32 mouse cellular contexts compared by ENCODE assay signal in genomic region chr15:78563344-78563743, GRCm38 (mm10). TPM values are rescaled to one million over a fixed set of nuclear protein-coding genes. Genes with fewer than 3 reads are reported as not detected.
DNase-seq lines count a peak whose midpoint lies in the region; ATAC-seq and TF ChIP-seq lines count a peak whose summit lies in the region.
"Had no signal": no experiment of that assay in that cellular context is flagged by ENCODE, and none has a peak within 500 bp of the region (broad histone marks: within the 10 kb centered on the region; RNA-seq: fewer than 3 reads in every experiment).

No protein-coding gene starts in this region.

- H3K4me1 ChIP-seq in heart, embryonic 10.5 days = peaks cover 41% of the 10 kb centered on the region
- H3K4me1 ChIP-seq in thymus, adult 2 months (replicated peaks; ENCODE audit: control insufficient read depth, insufficient read depth, low read length) = peaks cover 70% of the 10 kb centered on the region
- H3K4me1 ChIP-seq in liver, embryonic 13.5 days (replicated peaks) = peaks cover 53% of the 10 kb centered on the region
- H3K4me1 ChIP-seq in hindbrain, embryonic 16.5 days (ENCODE audit: control insufficient read depth, insufficient read depth, low read depth, low read length) = no peaks in the 10 kb centered on the region
- H3K4me1 ChIP-seq: embryonic facial prominence, embryonic 12.5 days; hindbrain, embryonic 13.5 days; neural tube, embryonic 13.5 days had no signal

- H3K4me2 ChIP-seq in liver, embryonic 13.5 days = peak overlapping the region; percentile 50; the same call in 1 of the 2 replicates
- no peak overlapping the region for H3K4me2 ChIP-seq in hindbrain, embryonic 16.5 days (ENCODE audit: low read length)
- H3K4me2 ChIP-seq: embryonic facial prominence, embryonic 12.5 days; heart, embryonic 11.5 days; hindbrain, embryonic 13.5 days; kidney, embryonic 15.5 days; midbrain, embryonic 11.5 days; neural tube, embryonic 13.5 days had no signal

- ATAC-seq in liver, embryonic 13.5 days (ENCODE audit: low read depth) = no peak
- ATAC-seq in hindbrain, embryonic 16.5 days = no peak
- ATAC-seq: forebrain, embryonic 14.5 days had no signal

- no peak for TF ChIP-seq POLR2A in thymus, adult 2 months (IDR thresholded peaks at IDR 0.05; ENCODE audit: control insufficient read depth, extremely low read depth, insufficient read depth, low read length, poor library complexity)

- intact Hi-C loops in heart, postnatal 36 days (cut with DNase I) = no loop called here

- H3K9me3 ChIP-seq in heart, embryonic 10.5 days = no peaks in the 10 kb centered on the region
- H3K9me3 ChIP-seq in liver, embryonic 13.5 days (replicated peaks) = no peaks in the 10 kb centered on the region
- no peaks in the 10 kb centered on the region for H3K9me3 ChIP-seq in hindbrain, embryonic 16.5 days (ENCODE audit: control insufficient read depth, low read length)
- H3K9me3 ChIP-seq: embryonic facial prominence, embryonic 12.5 days; hindbrain, embryonic 13.5 days; kidney, embryonic 15.5 days; neural tube, embryonic 13.5 days had no signal

- H3K27ac ChIP-seq in heart, embryonic 10.5 days = 0 out of 2 replicates have a peak overlapping the region, but pooled peaks have one; percentile 22
- peak overlapping the region; percentile 52; the same call in 1 of the 2 replicates for H3K27ac ChIP-seq in thymus, adult 2 months (ENCODE audit: control insufficient read depth, insufficient read depth, low read length)
- H3K27ac ChIP-seq in liver, embryonic 13.5 days = peak overlapping the region; percentile 83
- no peak overlapping the region for H3K27ac ChIP-seq in hindbrain, embryonic 16.5 days (ENCODE audit: low read depth, low read length)
- H3K27ac ChIP-seq: embryonic facial prominence, embryonic 12.5 days; hindbrain, embryonic 13.5 days; neural tube, embryonic 13.5 days had no signal

- 95% methylated on average over 3 of the region's 3 CpGs for WGBS in heart, embryonic 10.5 days
- WGBS in thymus, adult 2 months = 97% methylated on average over 3 of the region's 3 CpGs
- 93% methylated on average over 3 of the region's 3 CpGs for WGBS in liver, embryonic 13.5 days (ENCODE audit: insufficient replicate concordance)
- WGBS in hindbrain, embryonic 16.5 days = 93% methylated on average over 3 of the region's 3 CpGs

- no peak for TF ChIP-seq CTCF in thymus, adult 2 months (IDR thresholded peaks at IDR 0.05; ENCODE audit: borderline replicate concordance, control insufficient read depth, extremely low read depth, insufficient read depth, low read length, poor library complexity)

- no peaks in the 10 kb centered on the region for H3K27me3 ChIP-seq in heart, embryonic 10.5 days (ENCODE audit: insufficient read depth, poor library complexity, severe bottlenecking)
- no peaks in the 10 kb centered on the region for H3K27me3 ChIP-seq in thymus, adult 2 months (ENCODE audit: control insufficient read depth, insufficient read depth, low read length)
- no peaks in the 10 kb centered on the region for H3K27me3 ChIP-seq in liver, embryonic 13.5 days
- H3K27me3 ChIP-seq in hindbrain, embryonic 16.5 days (replicated peaks; ENCODE audit: control insufficient read depth, insufficient read depth, low read length) = no peaks in the 10 kb centered on the region; the same call in 1 of the 2 replicates
- H3K27me3 ChIP-seq: embryonic facial prominence, embryonic 12.5 days; kidney, embryonic 15.5 days; neural tube, embryonic 13.5 days had no signal

- H3K4me3 ChIP-seq in heart, embryonic 10.5 days = no peak overlapping the region
- H3K4me3 ChIP-seq in thymus, adult 2 months (ENCODE audit: control insufficient read depth, insufficient read depth, low read length) = no peak overlapping the region
- H3K4me3 ChIP-seq in liver, embryonic 13.5 days (replicated peaks) = no peak overlapping the region
- no peak overlapping the region for H3K4me3 ChIP-seq in hindbrain, embryonic 16.5 days (ENCODE audit: low read length)
- H3K4me3 ChIP-seq: embryonic facial prominence, embryonic 12.5 days; hindbrain, embryonic 13.5 days; kidney, embryonic 15.5 days; myocyte; neural tube, embryonic 13.5 days had no signal

- no peak overlapping the region for H3K9ac ChIP-seq in liver, embryonic 13.5 days
- H3K9ac ChIP-seq in hindbrain, embryonic 16.5 days (ENCODE audit: low read depth, low read length) = no peak overlapping the region
- H3K9ac ChIP-seq: embryonic facial prominence, embryonic 12.5 days; hindbrain, embryonic 13.5 days; kidney, embryonic 15.5 days; neural tube, embryonic 13.5 days had no signal

- no peaks in the 10 kb centered on the region for H3K36me3 ChIP-seq in heart, embryonic 10.5 days
- peaks cover 60% of the 10 kb centered on the region for H3K36me3 ChIP-seq in thymus, adult 2 months (ENCODE audit: control insufficient read depth, insufficient read depth, low read length)
- peaks cover 8% of the 10 kb centered on the region for H3K36me3 ChIP-seq in liver, embryonic 13.5 days
- H3K36me3 ChIP-seq in hindbrain, embryonic 16.5 days (ENCODE audit: control insufficient read depth, insufficient read depth, low read length) = no peaks in the 10 kb centered on the region
- H3K36me3 ChIP-seq: embryonic facial prominence, embryonic 12.5 days; hindbrain, embryonic 13.5 days; kidney, embryonic 15.5 days; neural tube, embryonic 13.5 days had no signal

- no peak for DNase-seq in heart, embryonic 10.5 days (ENCODE audit: low spot score)
- DNase-seq in heart, postnatal 36 days = no peak
- no peak for DNase-seq in thymus, adult 2 months
- no peak for DNase-seq in thymus, postnatal 36 days
- DNase-seq in liver, embryonic 13.5 days = no peak
- no peak for DNase-seq in ovary, adult 18-20 months (ENCODE audit: low spot score)
- no peak for DNase-seq in adrenal gland, postnatal 36 days
- DNase-seq: adrenal gland, adult 2 months; cerebellum, adult 9-10 months; cerebellum, postnatal 36 days; gastrocnemius, postnatal 14 days; heart, postnatal 4 days; kidney, adult 11 months; kidney, postnatal 25 days; left cerebral cortex, postnatal 4 days; lung, adult 2 months; lung, postnatal 10 days; retina, postnatal 1 day; right cerebral cortex, postnatal 14 days had no signal

RNA-seq across cellular contexts. Expression of gene Rac2, which starts 9.2 kb away (rescaled TPM):
- 5.9 and 13.0 TPM in 2 replicates for polyA plus RNA-seq in heart, embryonic 10.5 days (2016; fragmentation: Nextera tagmentation; extraction: Ambion mirVana)
- total RNA-seq in heart, postnatal 36 days (2021) = 1 to 10 TPM; 2.7 to 7.4 TPM
- polyA plus RNA-seq in thymus, adult 2 months (2012; rRNA removed) = 1,833 and 1,914 TPM in 2 replicates
- polyA plus RNA-seq in liver, embryonic 13.5 days (2015; fragmentation: Nextera tagmentation; extraction: Ambion mirVana) = 75.2 and 81.2 TPM in 2 replicates
- polyA plus RNA-seq in hindbrain, embryonic 16.5 days (2015; fragmentation: Nextera tagmentation; extraction: Ambion mirVana) = 4.0 and 5.7 TPM in 2 replicates
- total RNA-seq in adrenal gland, postnatal 36 days (2021) = 1 to 10 TPM; 3.3 to 3.7 TPM
- polyA plus RNA-seq: C2C12, myocyte had no signal

RNA-seq across cellular contexts. Expression of gene Sstr3, which starts 18.9 kb away (rescaled TPM):
- polyA plus RNA-seq in heart, embryonic 10.5 days (2016; fragmentation: Nextera tagmentation; extraction: Ambion mirVana) = 0.12 TPM in 1 of 2 replicates, not detected in the other
- not detected for total RNA-seq in heart, postnatal 36 days (2021)
- polyA plus RNA-seq in thymus, adult 2 months (2012; rRNA removed) = 1.6 and 2.2 TPM in 2 replicates
- polyA plus RNA-seq in liver, embryonic 13.5 days (2015; fragmentation: Nextera tagmentation; extraction: Ambion mirVana) = not detected in 2 replicates
- 0.95 and 1.1 TPM in 2 replicates for polyA plus RNA-seq in hindbrain, embryonic 16.5 days (2015; fragmentation: Nextera tagmentation; extraction: Ambion mirVana)
- under 1 TPM; 0.30 to 0.70 TPM for total RNA-seq in adrenal gland, postnatal 36 days (2021)
- total RNA-seq: granulocyte monocyte progenitor cell, adult 5-6 weeks had no signal
- polyA plus RNA-seq: C2C12; embryonic facial prominence, embryonic 12.5 days; heart, embryonic 16.5 days; macrophage; midbrain, embryonic 11.5 days; myocyte had no signal

RNA-seq across cellular contexts. Expression of gene C1qtnf6, which starts 32.1 kb away (rescaled TPM):
- 19.0 and 28.4 TPM in 2 replicates for polyA plus RNA-seq in heart, embryonic 10.5 days (2016; fragmentation: Nextera tagmentation; extraction: Ambion mirVana)
- 10 to 100 TPM; 26.2 to 41.8 TPM for total RNA-seq in heart, postnatal 36 days (2021)
- 12.5 and 13.5 TPM in 2 replicates for polyA plus RNA-seq in thymus, adult 2 months (2012; rRNA removed)
- 3.6 and 4.5 TPM in 2 replicates for polyA plus RNA-seq in liver, embryonic 13.5 days (2015; fragmentation: Nextera tagmentation; extraction: Ambion mirVana)
- 9.9 and 11.6 TPM in 2 replicates for polyA plus RNA-seq in hindbrain, embryonic 16.5 days (2015; fragmentation: Nextera tagmentation; extraction: Ambion mirVana)
- 10 to 100 TPM; 38.1 to 40.7 TPM for total RNA-seq in adrenal gland, postnatal 36 days (2021)

RNA-seq across cellular contexts. Expression of gene Cyth4, which starts 33.5 kb away (rescaled TPM):
- polyA plus RNA-seq in heart, embryonic 10.5 days (2016; fragmentation: Nextera tagmentation; extraction: Ambion mirVana) = 2.3 and 5.0 TPM in 2 replicates
- total RNA-seq in heart, postnatal 36 days (2021) = 1 to 10 TPM; 5.3 to 7.7 TPM
- 81.1 and 83.6 TPM in 2 replicates for polyA plus RNA-seq in thymus, adult 2 months (2012; rRNA removed)
- polyA plus RNA-seq in liver, embryonic 13.5 days (2015; fragmentation: Nextera tagmentation; extraction: Ambion mirVana) = 11.9 and 12.5 TPM in 2 replicates
- polyA plus RNA-seq in hindbrain, embryonic 16.5 days (2015; fragmentation: Nextera tagmentation; extraction: Ambion mirVana) = 6.2 and 6.4 TPM in 2 replicates
- 10 to 100 TPM in 1 of 2 experiments, 1 to 10 TPM in 1; 6.8 to 10.2 TPM for total RNA-seq in adrenal gland, postnatal 36 days (2021)

Comparison
In these comparisons a context has a peak if more than half of its experiments do, and no peak if none do; other contexts are left out.
1. RNA of gene Rac2, which starts 9.2 kb away (polyA plus RNA-seq): 1,833 to 1,914 TPM in thymus, adult 2 months; 75.2 to 81.2 TPM in liver, embryonic 13.5 days, 5.9 to 13.0 TPM in heart, embryonic 10.5 days and 4.0 to 5.7 TPM in hindbrain, embryonic 16.5 days; every median in the first group is over 10 times any median in the second.